Comparison of ENCODE assay signal across 13 mouse cellular contexts in the genomic region with DNA sequence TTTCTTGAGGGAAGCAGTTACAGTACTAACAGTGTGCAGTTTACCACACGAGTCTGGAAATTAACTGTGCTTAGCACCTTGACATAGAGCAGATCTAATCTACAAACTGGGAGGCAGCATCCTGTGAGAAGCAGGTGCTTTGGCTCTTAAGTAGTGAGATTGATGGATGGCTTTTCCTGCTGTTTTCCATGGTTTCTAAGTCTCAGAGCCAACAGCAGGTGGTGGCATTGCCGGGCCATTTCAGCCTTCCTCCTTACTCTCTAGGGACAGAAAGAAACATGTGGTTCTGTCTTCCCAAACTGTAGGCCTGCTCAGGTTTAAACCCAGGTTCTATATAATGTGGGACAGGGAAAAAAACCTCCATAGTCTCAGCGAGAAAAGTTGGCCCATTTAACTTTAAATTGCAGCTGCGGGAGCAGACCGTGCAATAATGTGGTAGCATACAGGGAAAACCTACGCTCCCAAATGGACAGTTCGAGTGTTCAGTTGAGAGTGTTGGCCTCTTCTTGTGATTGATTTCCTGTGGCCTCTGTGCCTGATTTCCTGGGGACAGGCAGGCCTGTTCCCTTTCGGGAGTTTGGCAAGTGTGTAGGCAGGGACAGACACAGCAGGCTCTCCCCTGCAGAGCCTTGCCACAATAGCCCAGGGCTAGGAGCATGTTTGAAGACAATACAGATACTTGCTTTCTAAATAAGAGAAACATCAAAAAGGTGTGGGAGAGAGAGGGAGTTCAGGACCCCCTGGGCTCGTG. TPM values are rescaled to one million over a fixed set of nuclear protein-coding genes. Genes with fewer than 3 reads are reported as not detected.
DNase-seq lines count a peak whose midpoint lies in the region; ATAC-seq and TF ChIP-seq lines count a peak whose summit lies in the region.
"Had no signal": no experiment of that assay in that cellular context is flagged by ENCODE, and none has a peak within 500 bp of the region (broad histone marks: within the 10 kb centered on the region; RNA-seq: fewer than 3 reads in every experiment).

No protein-coding gene starts in this region.

- DNase-seq in cerebellum, adult 9-10 months = peak; percentile 17
- no peak for DNase-seq in cerebellum, postnatal 25 days
- DNase-seq in ovary, postnatal 14 days (ENCODE audit: low spot score) = no peak
- DNase-seq: cerebellum, postnatal 10 days; gastrocnemius, postnatal 14 days; right cerebral cortex, postnatal 14 days had no signal

- H3ac ChIP-seq in C2C12 (ENCODE audit: control insufficient read depth, insufficient read length, low read depth) = peak overlapping the region; percentile 16

- no peak for ATAC-seq in hindbrain, embryonic 12.5 days (ENCODE audit: low FRiP score)
- ATAC-seq in hindbrain, embryonic 16.5 days = no peak
- ATAC-seq in forebrain, embryonic 16.5 days = no peak
- no peak for ATAC-seq in inflammation-experienced regulatory T-cells, adult 6 months

- H3K9me3 ChIP-seq in hindbrain, embryonic 12.5 days (replicated peaks) = no peaks in the 10 kb centered on the region
- no peaks in the 10 kb centered on the region for H3K9me3 ChIP-seq in hindbrain, embryonic 16.5 days (ENCODE audit: control insufficient read depth, low read length)
- no peaks in the 10 kb centered on the region for H3K9me3 ChIP-seq in forebrain, embryonic 16.5 days (ENCODE audit: control insufficient read depth, low read length)
- H3K9me3 ChIP-seq: neural tube, embryonic 15.5 days had no signal

- H3K36me3 ChIP-seq in hindbrain, embryonic 12.5 days = no peaks in the 10 kb centered on the region
- H3K36me3 ChIP-seq in hindbrain, embryonic 16.5 days (ENCODE audit: control insufficient read depth, insufficient read depth, low read length) = no peaks in the 10 kb centered on the region
- peaks cover 20% of the 10 kb centered on the region for H3K36me3 ChIP-seq in C2C12 (ENCODE audit: control insufficient read depth, insufficient read depth)
- H3K36me3 ChIP-seq in forebrain, embryonic 16.5 days (ENCODE audit: control insufficient read depth, insufficient read depth) = no peaks in the 10 kb centered on the region
- H3K36me3 ChIP-seq: neural tube, embryonic 15.5 days had no signal

- H3K4me3 ChIP-seq in hindbrain, embryonic 12.5 days = no peak overlapping the region
- no peak overlapping the region for H3K4me3 ChIP-seq in hindbrain, embryonic 16.5 days (ENCODE audit: low read length)
- no peak overlapping the region for H3K4me3 ChIP-seq in C2C12 (ENCODE audit: insufficient read depth, poor library complexity, severe bottlenecking)
- no peak overlapping the region for H3K4me3 ChIP-seq in forebrain, embryonic 16.5 days (replicated peaks; ENCODE audit: low read length)
- H3K4me3 ChIP-seq: neural tube, embryonic 15.5 days had no signal

- H3K9ac ChIP-seq in hindbrain, embryonic 12.5 days = 0 out of 2 replicates have a peak overlapping the region, but pooled peaks have one; percentile 9
- no peak overlapping the region for H3K9ac ChIP-seq in hindbrain, embryonic 16.5 days (ENCODE audit: low read depth, low read length)
- no peak overlapping the region for H3K9ac ChIP-seq in forebrain, embryonic 16.5 days (replicated peaks; ENCODE audit: low read depth, low read length)
- H3K9ac ChIP-seq: liver, embryonic 14.5 days; neural tube, embryonic 15.5 days had no signal

- H3K79me3 ChIP-seq in C2C12 (ENCODE audit: low read depth) = peaks cover 27% of the 10 kb centered on the region

- H3K27me3 ChIP-seq in hindbrain, embryonic 12.5 days = peaks cover 44% of the 10 kb centered on the region
- H3K27me3 ChIP-seq in hindbrain, embryonic 16.5 days (replicated peaks; ENCODE audit: control insufficient read depth, insufficient read depth, low read length) = no peaks in the 10 kb centered on the region; the same call in 1 of the 2 replicates
- no peaks in the 10 kb centered on the region for H3K27me3 ChIP-seq in C2C12 (ENCODE audit: control insufficient read depth, insufficient read depth, insufficient read length)
- H3K27me3 ChIP-seq in forebrain, embryonic 16.5 days (replicated peaks; ENCODE audit: control insufficient read depth, insufficient read depth, low read length) = peaks cover 3% of the 10 kb centered on the region; the same call in 1 of the 2 replicates

- WGBS in hindbrain, embryonic 12.5 days = 20% methylated on average over 9 of the region's 9 CpGs
- WGBS in hindbrain, embryonic 16.5 days = 15% methylated on average over 9 of the region's 9 CpGs
- 22% methylated on average over 9 of the region's 9 CpGs for WGBS in forebrain, embryonic 16.5 days

- H3K27ac ChIP-seq in hindbrain, embryonic 12.5 days = peak overlapping the region; percentile 40; the same call in 1 of the 2 replicates
- no peak overlapping the region for H3K27ac ChIP-seq in hindbrain, embryonic 16.5 days (ENCODE audit: low read depth, low read length)
- H3K27ac ChIP-seq in forebrain, embryonic 16.5 days (ENCODE audit: low read length) = no peak overlapping the region
- H3K27ac ChIP-seq: liver, embryonic 14.5 days; neural tube, embryonic 15.5 days had no signal

- H3K79me2 ChIP-seq in C2C12 (ENCODE audit: control insufficient read depth, insufficient read depth) = peaks cover 72% of the 10 kb centered on the region

- TF ChIP-seq CTCF in C2C12 (IDR thresholded peaks at IDR 0.05; ENCODE audit: control insufficient read depth, insufficient read depth, insufficient read length) = no peak

- peaks cover 36% of the 10 kb centered on the region for H3K4me1 ChIP-seq in hindbrain, embryonic 12.5 days
- H3K4me1 ChIP-seq in hindbrain, embryonic 16.5 days (ENCODE audit: control insufficient read depth, insufficient read depth, low read depth, low read length) = peaks cover 16% of the 10 kb centered on the region
- peaks cover 31% of the 10 kb centered on the region for H3K4me1 ChIP-seq in forebrain, embryonic 16.5 days (replicated peaks; ENCODE audit: control insufficient read depth, insufficient read depth, low read length)

- H3K4me2 ChIP-seq in hindbrain, embryonic 12.5 days (replicated peaks) = peak overlapping the region; percentile 11; the same call in 1 of the 2 replicates
- no peak overlapping the region for H3K4me2 ChIP-seq in hindbrain, embryonic 16.5 days (ENCODE audit: low read length)
- H3K4me2 ChIP-seq in forebrain, embryonic 16.5 days (ENCODE audit: low read length) = peak overlapping the region; percentile 28

TF ChIP-seq in C2C12, 6 proteins besides CTCF, POLR2A, EP300 and RAD21:
- no peak for TF ChIP-seq CEBPB (IDR thresholded peaks at IDR 0.05; ENCODE audit: low read depth)
- no peak for TF ChIP-seq USF1 (IDR thresholded peaks at IDR 0.05; ENCODE audit: low read depth)
- no peak for TF ChIP-seq FOSL1 (IDR thresholded peaks at IDR 0.05; ENCODE audit: insufficient read depth, low read length, poor library complexity, severe bottlenecking)
- peak; percentile 20 for TF ChIP-seq MYOD1 (IDR thresholded peaks at IDR 0.05; ENCODE audit: control insufficient read depth, insufficient read length, low read depth)
- no peak for TF ChIP-seq MYOG (IDR thresholded peaks at IDR 0.05; ENCODE audit: control insufficient read depth, extremely low read depth, insufficient read length)

RNA-seq across cellular contexts. Expression of gene Eva1c, which starts 6.7 kb away (rescaled TPM):
- 2.7 and 3.6 TPM in 2 replicates for polyA plus RNA-seq in hindbrain, embryonic 12.5 days (2016; fragmentation: Nextera tagmentation; extraction: Ambion mirVana)
- polyA plus RNA-seq in hindbrain, embryonic 16.5 days (2015; fragmentation: Nextera tagmentation; extraction: Ambion mirVana) = 4.4 and 4.8 TPM in 2 replicates
- 21.5 TPM for polyA plus RNA-seq in C2C12 (2012; fragmentation: generic; extraction: Trizol)
- 5.9 and 7.2 TPM in 2 replicates for polyA plus RNA-seq in forebrain, embryonic 16.5 days (2015; fragmentation: Nextera tagmentation; extraction: Ambion mirVana)
- polyA plus RNA-seq in inflammation-experienced regulatory T-cells, adult 6 months (2017; shearing (Covaris generic)) = not detected

RNA-seq across cellular contexts. Expression of gene Urb1, which starts 23.0 kb away (rescaled TPM):
- 12.6 and 13.8 TPM in 2 replicates for polyA plus RNA-seq in hindbrain, embryonic 12.5 days (2016; fragmentation: Nextera tagmentation; extraction: Ambion mirVana)
- polyA plus RNA-seq in hindbrain, embryonic 16.5 days (2015; fragmentation: Nextera tagmentation; extraction: Ambion mirVana) = 8.2 and 9.2 TPM in 2 replicates
- polyA plus RNA-seq in C2C12 (2012; fragmentation: generic; extraction: Trizol) = 7.5 TPM
- 9.7 and 11.7 TPM in 2 replicates for polyA plus RNA-seq in forebrain, embryonic 16.5 days (2015; fragmentation: Nextera tagmentation; extraction: Ambion mirVana)
- polyA plus RNA-seq in inflammation-experienced regulatory T-cells, adult 6 months (2017; shearing (Covaris generic)) = 1 to 10 TPM; 3.0 to 6.2 (median 4.3) TPM
